Mouse (Mus musculus) MN1 (cell line): ENCODE measurements around the gene Dyrk3.
"Not testable (repeated sequence)": the region's sequence is repeated elsewhere in the genome, so short reads cannot be mapped to it uniquely, and the experiment has no call there.

Experiments used
- DNase-seq: peaks from one replicate; pipeline ENCODE4 v3.0.0-alpha.2; 2016; ENCODE audit warnings: low spot score

Dyrk3 gene

DNA sequence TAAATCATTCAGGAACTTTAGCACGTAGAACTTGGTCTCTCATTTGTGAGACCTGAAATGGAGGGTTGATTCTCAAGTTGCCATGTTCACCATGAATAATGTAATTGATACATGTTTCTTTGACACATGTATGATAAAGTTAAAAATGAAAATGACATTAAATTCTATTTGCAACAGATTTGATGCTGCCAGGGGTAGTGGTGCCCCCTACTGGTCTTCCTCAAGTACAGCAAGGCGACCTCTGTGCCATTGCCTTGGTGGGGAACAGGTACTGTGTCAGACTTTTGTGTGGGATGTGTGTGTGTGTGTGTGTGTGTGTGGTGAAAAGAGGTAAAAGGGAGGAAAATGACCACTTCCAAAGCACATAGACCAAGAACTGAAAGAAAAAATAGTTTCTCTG lies 17.3 kb upstream of the Dyrk3 start:
- peak; percentile 53 for DNase-seq

DNA sequence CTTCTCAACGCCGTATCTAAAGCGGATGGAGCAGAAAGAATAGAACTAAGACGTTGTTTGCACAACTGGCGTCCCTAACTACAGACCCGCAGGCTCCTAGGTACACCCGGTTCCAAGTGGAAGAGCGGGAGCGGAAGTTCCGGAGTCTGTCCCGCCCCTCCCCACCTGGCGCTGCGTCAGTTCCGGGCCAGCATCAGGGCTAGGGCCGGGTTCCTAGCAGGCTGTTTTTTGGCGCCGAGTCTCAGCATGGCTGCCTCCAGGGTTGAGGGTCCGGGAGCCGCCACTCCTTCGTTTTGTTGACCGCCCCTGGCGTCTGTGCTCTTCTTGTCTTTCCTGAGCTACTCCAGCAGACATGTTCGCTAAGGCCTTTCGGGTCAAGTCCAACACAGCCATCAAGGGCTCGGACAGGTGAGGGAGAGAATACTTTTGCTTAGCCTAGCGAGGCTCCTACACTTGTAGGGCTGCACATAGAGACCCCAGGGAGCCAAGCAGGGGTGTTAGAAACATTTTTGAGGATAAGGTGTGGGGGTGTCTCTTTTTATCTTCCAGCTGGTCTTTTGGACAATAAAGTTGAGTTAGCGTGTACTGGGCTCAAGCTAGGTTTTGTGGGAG lies 15.0 kb upstream of the Dyrk3 start, which contains the start of gene Eif2d:
Gene Eif2d, plus strand, starts transcription at position 164 of the 612 bp plus-strand sequence.
- DNase-seq, result peak; percentile 86

DNA sequence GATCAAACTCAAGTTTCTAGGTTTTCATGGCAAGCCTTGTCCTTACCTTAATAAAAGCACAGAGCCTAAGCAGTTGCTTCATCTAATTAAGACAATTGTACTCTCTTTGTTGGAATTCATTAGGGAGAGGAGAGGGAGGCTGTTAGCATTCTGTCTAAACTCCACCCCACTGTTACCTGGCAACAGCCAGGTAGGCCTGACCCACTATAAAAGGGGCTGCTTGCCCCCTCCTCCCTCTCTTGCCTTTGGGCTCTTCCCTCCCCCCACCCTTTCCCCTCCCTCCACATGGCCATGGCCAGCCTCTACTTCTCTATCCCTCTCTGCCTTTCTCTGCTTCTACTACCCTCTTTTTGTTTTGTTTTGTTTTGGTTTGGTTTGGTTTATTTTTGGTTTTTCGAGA lies 11.4 kb upstream of the Dyrk3 start:
- DNase-seq, result no peak

DNA sequence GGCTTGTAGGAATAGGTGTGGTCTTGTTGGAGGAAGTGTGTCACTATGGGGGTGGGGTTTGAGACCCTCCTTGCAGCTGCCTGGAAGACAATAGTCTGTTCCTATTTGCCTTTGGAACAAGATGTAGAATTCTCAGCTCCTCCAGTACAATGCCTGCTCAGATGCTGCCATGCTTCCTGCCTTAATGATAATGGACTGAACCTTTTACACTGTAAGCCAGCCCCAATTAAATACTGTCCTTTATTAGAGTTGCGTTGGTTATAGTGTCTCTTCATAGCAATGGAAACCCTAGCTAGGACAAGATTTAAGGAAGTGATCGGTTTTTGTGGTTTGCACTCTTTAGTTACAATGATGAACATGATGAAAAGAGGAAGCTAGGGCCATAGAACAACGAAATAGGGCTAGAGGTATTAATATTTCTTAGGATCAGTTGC lies 8.1 kb upstream of the Dyrk3 start:
- DNase-seq, result no peak

DNA sequence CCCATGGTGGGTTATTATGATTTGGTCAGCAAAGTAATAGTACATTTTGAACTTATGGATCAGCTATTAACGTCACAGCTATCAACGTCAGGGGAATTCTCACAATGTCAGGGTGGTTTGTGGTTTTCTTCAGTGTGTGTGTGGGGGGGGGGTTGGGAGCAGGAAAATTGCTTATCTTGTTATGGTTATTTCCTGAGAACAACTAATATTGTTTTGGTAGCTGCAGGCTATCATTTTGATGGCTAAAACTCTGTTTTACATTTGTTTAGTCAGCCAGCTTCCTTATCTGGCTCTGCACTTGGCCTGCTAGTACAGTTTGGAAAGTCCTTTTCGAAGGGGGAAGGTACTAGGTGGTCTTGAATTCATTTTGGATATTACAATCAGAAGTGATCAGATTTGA lies 7.1 kb upstream of the Dyrk3 start:
- not testable (repeated sequence) for DNase-seq

DNA sequence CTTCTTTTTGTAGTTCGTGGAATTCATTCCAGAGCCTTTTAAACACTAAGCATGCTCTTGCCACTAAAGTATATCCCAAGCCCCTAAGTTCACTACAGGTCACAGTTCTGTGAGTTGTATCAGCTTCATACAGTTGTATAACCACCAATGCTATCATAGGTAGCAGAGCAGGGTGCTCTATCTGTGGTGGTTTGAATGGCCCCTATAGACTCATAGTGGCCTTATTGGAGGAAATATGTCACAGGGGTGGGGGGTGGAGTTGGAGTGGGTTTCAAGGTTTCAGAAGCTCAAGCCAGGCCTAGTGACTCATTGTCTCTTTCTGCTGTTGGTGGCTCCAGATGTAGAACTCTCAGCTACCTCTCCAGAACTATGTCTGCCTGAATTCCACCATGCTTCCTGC lies 4.3 kb upstream of the Dyrk3 start:
- no peak for DNase-seq

DNA sequence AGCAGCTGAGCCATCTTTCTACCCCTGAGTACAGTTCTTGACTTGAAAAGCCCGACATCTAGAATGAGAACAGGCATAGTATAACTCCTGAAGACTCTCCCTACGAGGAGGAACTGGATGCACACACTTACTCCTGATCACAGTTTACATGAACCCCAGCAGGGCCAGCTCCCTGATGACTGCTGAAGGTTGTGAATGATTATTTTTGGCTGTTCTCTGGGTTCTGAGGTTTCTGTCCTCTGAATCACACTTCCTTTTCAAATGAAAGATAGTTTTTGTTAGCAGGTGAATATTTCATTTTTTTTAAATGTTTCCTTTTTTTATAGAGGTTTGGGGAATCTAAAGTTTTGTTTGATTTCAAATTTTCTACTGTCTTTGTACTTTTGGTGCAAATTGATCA lies 3.3 kb upstream of the Dyrk3 start:
- no peak for DNase-seq

DNA sequence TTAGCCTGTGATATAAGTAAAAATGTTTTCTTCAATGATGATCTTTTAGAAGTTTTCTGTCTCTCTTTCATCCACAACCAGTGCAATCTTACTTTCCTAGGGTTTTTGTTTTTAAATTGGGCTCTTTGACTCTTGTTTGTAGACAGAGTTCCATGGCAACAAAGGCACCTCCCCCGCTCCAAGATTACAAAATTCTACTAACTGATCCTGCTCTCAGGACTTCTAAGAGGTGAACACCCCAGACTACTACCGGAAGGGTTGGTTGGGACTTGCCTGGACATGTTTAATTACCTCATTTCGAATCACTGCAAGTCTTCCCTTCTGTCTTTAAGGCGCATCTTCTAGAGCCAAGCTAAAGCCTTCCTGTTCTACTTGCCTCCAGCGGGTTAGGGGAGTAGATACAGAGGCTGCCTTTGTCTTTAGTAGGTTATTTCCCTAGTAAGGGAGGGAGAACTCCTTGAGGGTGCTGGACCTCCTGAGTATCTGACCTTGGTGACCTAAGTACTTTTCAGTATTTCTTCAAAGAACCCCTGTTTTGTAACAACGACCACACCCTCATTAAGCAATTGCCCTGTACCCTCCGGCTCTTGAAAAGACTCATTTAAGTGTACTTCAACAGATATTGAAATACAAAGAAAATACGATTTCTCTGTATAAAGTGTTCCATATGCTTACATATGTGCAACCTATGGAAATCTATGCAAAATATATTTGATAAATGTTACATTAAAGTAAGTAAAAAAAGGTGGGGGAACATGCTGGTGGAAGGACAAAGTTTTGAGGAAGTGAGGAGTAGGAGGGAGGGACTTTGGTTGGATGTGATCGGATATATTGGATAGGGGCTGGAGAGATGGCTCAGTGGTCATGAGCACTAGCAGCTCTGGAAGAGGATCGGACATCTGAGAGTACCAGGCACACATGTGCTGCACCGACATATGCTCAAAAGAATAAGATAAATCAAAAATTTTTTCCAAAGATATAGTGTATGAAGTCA lies 1.3 kb upstream of the Dyrk3 start:
- DNase-seq, result peak; percentile 58

DNA sequence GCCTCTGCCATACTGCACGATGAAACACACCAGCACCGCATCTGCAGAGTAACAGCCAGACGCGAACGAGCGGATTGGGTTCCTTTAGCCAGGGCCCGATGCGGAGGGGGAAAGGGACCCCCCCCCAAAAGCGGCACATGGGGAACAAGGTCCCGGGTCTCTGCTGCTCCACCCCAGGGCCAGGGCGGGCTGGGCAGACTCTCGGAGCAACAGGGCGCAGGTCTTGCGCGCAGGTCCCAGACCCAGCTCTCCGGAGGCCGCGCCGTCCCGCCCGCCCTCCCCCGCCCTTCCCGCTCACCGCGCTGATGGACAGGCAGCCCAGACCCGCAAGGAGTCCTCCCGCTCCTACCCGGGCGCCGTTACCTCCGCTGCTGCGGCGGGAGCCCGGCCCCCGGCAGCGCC lies 422 bp downstream of the Dyrk3 start:
- DNase-seq, result no peak

DNA sequence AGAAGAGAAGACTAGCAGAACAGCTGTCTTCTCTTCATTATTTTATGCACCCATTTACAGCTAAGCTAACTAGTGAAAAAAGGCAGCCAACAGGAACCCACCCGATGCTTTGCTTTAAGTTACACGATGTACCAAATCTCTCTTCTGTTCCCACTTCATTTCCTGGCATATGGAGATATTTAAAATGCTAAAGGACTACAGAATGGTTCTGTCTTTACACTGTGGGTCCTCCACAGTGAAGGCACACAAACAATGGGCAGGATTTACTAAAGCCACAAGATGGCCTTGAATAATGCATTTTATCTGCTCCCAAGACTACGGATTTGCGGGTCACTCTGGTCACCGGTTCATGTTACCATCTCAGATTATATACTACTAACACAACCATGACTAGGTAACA lies 1.0 kb downstream of the Dyrk3 start:
- DNase-seq, result no peak

DNA sequence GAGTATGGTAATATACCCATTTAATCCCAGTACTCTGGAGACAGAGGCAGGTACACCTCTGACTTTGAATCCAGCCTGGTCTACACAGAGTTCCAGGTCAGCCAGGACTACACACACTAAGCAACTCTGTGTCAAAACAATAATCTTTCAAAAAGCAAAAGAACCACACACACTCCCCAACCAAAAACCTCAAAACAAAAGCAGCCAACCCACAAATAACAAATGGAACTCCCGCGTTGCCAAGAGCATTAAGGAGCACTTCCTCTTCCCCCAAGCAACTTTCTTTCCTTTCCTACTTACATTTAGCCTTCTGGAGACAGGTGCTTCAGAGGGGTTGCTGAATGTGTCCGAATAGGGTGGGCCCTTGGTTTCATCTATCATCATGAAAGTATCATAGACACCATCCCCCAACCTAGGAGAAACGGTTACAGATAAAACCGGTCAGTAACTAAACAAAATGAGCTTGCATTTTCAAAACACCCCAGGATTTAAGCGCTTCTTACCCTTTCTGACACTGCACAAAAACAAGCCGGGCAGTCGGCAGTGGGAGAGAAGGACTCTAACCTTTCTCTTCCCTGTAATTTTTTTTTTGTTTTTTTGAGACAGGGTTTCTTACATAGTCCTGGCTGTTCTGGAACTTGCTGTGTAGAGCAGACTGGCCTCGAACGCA lies 2.0 kb downstream of the Dyrk3 start:
- no peak for DNase-seq

DNA sequence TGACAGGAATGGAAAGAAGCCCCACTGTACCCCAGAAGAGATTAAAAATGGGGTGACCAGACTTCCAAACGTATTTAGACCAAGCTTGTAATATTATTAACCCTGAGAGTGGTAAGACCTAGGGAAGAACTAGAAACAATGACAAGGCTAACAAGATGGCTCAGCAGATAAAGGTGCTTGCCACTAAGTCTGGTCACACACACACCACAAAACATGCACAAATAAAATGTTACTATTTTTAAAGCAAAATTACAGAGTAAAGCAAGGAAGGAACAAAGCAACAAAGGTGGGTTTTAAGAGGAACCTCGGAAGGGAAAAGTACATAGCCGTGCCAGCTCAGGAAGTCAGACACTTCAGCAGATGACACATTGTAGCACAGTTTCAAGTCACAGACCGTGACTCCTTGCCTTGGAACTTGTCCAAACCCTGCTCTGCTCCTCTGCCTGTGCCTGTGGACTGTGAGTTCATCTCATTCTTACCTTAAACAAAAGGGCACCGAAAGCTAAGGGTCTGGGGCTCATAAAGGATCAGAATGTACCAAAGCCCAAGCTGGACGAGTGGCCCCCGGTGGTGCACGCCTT lies 3.1 kb downstream of the Dyrk3 start:
- peak; percentile 69 for DNase-seq

DNA sequence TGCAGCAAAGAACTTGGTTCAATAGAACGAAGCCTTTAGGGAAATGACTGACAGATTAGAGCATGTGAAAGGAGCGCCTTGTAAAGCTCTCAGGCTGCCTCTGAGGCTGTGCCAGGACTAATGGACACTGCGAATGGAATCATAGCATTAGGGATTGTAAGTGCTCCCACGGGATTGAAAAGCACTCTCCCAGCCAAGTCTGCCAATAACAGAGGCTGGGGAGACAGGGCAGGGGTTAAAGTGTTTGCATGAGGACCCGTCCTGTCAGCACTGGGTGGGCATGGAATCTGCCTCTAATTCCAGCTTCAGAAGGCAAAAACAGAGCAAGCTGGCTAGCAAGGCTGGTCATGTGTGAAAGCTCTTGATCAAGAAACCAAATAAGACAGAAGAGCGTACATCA lies 3.9 kb downstream of the Dyrk3 start:
- DNase-seq, result peak; percentile 85

DNA sequence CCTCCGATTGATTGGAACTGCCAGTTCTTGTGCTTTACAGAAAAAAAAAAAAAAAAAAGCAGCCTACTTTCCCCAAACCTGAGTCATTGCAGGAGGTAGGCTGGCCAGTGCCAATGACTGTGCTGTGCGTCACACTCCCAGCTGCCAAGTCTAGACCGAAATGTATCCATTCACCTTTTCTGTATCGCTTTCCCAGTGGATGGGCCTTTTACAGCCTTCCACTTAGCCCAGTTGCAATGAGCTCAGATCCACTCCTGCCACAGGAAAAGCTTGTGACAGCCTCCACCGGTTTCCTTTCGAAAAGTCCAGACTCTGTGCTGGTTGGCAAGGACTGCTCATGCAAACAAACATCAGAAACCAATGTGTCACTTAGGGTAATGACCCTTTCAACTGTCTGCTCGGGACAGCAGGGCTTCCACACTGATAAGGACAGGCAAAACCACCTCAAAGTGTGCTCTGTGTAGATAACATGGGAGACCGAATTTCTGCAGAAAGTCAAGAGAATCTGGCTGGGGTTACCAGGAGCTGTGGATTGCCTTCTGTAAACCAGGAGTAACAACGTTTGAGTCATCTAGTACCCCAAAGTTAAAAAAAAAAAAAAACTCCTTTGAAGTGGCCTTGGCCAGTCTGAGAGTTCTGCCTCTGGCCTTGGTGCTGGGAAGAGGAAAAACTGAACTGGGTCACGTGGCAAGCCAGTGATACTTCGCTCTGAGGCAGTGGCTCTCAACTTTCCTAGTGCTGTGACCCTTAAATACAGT lies 12.0 kb downstream of the Dyrk3 start:
- peak; percentile 23 for DNase-seq

DNA sequence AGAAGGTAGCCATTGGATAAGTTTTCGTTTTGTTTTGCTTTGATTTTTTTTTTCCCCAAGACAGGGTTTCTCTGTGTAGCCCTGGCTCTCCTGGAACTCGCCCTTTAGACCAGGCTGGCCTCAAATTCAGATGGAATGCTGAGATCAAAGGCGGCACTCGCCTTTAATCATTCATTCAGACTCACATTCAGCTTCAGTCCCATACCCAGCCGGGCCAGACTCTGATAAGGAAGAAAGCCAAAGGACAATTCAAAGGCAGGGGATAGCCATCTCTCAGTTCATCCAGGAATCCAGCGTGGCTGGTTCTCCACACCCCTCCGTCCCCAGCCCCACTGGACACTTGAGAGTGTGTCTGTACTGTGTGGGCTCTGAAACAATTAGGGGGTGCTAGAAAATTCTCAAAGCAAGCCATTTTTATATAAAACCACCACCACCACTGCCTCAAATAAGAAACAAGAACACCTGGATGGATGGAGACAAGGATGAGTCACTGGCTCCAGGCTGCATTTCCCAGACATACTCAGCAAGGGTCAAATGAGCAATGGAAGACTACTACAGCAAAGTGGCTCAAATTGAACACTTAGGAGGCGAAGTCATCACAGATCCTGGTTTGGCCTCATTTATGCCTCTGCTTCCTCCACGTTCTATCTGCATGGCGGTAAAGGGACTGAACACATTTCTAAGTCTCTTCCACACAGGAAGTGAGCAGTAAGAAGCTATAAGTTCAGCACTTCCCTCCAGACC lies 14.4 kb downstream of the Dyrk3 start:
- DNase-seq, result no peak

DNA sequence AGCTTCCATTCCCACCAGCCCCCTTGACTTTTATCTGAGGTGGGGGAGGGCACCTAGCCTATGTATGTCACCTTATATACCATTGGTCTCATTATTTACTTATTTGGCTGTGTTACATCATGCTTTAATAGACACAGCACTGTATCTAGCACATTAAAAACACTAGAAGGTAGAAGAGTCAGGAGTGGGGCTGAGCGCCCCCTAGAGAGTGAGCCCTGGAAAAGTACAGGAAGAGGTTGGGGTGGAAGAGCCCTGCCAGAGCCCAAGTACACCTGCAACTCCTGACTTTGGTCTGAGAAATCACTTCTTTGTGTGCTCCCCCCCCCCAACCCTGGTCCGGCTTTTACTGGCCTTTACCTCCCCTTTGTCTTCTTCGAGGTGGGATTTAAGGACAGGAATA lies 16.2 kb downstream of the Dyrk3 start:
- DNase-seq, result no peak

DNA sequence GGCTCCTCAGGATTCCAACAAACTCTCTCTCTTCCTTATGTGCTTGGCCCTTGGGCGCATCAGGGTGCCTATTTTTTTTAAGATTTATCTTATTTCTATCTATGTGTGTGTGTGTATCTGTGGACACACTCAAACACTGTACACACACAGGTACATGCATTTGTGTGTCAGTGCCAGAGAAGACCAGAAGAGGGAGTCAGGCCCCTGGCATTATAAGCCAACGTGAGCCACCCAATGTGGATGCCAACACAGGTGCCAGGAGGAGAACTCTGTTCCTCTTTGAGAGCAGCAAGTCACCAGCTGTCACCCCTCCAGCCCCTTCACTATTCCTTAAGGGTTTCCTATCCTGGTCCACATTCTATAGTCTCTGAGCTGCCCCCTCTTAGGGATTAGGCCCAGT lies 19.1 kb downstream of the Dyrk3 start:
- DNase-seq, result peak; percentile 35

DNA sequence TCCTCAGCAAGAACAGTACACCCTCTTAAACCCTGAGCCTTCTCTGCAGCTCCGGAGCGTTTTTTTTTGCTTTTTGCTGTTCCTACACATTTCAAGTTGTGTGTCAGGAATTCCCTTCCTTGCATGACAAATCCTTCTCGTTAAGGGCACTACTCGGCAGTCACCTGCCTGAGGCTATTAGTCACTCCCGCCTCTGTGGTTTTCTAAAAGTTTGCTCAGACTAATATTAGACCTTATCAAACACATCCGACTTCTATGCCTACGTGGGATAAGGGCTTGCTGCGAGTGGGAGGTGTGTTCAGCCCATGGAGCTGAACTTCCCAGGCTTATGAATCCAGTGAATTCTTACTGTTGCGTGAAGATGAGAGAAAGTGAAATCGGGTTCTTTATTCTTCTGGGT lies 19.6 kb downstream of the Dyrk3 start:
- DNase-seq, result no peak

DNA sequence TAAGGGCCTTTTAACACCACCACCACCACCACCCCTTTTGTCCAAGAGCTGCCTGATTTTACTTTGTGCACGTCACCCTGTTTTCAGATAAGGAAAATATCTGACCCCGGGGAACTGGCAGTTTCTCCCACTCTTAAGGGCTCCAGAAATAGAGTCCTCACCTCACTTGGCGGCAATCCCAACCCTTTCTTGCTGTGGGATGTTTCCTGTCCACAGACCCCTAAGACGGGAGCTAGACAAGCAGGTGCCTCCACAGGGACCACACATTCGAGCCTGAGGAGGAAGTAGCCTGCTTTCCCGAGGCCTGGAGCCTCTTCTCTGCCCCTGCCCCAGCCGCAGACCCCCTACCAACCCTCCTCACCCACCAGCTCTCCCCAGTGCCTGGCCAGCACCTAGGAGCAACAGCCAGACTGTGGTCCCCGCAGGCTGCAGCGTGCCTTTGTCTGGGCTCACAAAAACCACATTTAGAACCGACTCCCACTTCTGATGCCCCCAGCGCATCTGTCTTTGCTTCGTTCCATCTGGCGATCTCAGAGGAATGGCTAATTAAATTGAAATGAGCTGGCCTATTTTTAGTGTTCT lies 21.6 kb downstream of the Dyrk3 start:
- peak; percentile 49 for DNase-seq

DNA sequence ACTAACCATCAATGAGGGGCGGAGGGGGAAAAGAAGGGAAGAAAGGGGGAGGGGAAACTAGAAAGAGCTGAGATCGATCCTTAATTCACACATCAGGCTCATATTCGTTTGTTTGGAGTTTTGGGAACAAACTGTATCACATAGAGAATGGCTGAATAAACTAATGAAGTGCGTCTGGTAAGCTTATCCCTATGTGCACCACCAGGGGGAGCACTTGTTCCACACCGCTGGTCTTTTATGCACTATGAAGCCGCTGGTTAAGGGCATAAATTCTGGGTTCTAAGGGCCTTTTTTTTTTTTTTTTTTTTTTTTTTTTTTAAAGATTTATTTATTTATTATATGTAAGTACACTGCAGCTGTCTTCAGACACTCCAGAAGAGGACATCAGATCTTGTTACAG lies 22.2 kb downstream of the Dyrk3 start:
- peak; percentile 84 for DNase-seq

DNA sequence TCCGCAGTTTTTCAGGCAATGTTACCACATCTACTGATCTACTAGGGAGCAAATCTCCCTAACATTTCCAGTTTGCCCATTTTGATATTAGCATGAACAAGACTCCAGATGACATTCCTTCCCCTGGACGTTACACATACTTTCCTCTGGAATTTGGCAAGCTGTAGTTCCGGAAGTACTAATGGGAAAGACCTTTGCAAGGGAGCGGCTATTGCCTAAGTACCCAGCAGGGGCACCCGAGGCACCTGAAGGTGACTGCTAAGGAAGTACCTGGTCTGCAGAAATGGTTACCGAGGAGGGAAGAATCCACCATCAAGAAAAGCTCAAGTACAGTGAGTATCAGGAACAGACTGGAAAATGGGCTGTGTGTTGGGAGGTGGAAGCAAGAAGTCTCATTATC lies 25.6 kb downstream of the Dyrk3 start:
- peak; percentile 43 for DNase-seq
